Mouse (Mus musculus) WW6 (cell line): ENCODE measurements at regions not wholly inside any gene's neighbourhood (a gene's known extent, or its start where the extent isn't known, plus 50 kb on each side); places are given as distances from the start of the nearest gene placed in this dataset.
"Not testable (repeated sequence)": the region's sequence is repeated elsewhere in the genome, so short reads cannot be mapped to it uniquely, and the experiment has no call there.

ENCODE experiments used
- DNase-seq: peaks from one replicate; pipeline ENCODE4 v3.0.0-alpha.2; 2013; ENCODE audit warnings: low read depth, low spot score

DNA sequence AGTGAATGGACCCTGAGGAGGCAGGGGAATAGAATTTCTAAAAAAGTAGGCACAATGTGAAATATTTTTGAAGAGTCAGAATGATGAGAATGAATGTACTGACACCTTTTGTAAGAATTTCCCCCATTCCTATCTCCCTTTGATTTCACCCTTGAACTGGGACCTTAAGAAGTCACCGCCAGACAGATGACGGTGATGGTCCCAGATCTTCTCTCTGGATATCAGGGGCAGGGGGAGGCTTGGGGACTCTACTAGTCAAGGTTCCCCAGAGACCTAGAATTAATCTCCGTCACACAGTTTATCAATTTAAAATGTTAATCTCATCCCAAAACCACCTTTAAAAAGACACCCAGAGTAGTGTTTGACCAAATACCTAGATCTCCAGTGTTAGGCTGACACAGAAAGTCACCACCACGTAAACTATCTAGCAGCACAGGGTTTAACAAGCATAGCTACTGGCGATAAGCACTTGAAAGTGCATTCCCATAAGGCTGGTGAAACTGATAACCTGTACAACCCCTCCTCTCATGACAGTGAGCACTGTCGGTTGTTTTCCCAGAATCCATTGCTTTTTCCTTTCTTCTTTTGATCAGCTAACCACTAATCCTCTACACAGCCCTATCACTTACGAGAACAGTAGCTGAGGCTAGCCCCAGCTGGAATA lies 163.5 kb upstream of the Cdkn3 start:
- no peak for DNase-seq

DNA sequence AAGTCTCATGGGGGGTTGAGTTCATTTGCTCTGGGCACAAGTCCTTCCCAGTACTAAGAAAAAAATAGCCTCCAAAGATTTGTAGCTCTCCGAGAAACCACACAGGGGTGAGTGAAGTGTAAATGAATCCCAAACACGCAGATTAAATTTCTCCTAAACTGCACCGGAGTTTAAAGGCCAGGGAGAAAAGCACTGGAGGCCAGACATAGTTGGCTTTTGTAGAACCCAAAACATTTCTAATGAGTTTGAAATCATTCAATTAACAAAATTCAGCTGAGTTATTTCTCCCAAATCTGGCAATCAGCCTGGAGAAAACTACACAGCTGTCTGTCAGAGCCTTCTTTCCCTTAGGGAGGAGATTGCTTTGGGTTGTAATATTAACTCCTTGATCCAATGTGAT lies 166.2 kb upstream of the Cdkn3 start:
- no peak for DNase-seq

DNA sequence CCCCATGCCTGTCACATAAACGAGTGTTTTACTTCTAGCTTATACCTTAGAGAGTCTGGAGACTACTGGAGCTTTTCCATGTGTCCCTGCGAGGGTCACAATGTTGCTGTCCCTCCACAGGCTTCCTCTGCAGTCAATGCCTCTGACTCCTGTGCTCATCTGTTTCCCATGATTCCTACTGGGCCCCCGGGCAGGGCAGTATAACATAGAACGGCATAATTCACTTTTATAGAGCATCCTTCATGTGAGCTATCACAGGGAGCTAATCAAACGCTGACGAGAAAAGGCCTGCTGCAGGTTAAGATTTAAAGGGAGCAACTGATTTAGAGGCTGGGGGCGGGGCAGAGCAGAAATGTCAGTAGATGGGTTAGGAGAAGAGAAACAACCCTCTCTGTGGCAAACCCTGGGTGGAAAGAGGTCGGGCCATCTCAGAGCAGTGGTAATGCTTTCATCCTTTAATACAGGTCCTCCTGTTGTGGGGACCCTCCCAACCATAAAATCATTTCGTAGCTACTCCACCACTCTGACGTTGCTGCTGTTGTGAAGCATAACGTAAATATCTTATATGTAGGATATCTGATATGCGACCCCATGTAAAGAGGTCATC lies 168.5 kb upstream of the Cdkn3 start:
- no peak for DNase-seq

DNA sequence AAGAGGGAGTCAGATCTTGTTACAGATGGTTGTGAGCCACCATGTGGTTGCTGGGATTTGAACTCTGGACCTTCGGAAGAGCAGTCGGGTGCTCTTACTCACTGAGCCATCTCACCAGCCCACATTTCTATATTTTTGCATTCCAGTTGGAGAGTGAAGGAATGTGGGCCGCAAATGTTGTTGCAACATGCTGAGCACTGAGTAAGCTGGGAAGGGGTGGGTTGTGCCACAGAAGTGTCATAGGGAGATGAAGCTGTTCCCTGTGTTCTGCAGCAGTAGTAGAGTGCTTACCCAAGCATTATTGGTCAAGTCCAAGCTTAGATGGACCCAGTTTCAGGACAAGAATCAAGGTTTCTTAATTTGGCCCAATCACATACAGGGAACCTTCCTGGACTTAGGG lies 169.1 kb upstream of the Cdkn3 start:
- no peak for DNase-seq

DNA sequence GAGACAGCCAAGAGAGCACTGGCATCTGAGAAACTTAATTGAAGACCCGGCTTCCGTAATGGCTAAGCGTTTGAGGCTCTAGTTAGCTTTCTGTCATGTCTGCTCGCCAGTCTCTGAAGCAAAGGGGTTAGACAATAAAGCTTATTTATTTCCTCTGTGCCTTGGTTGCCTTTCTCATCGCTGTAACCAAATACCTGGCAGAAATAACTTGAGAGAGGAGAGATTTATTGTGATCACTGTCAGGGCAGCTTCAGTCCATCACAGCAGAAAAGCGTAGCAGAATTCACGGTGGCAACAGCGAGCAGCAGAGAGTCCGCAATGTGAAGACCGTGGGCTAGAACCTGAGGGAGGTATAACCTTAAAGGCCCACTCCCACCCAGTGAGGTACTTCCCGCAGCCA lies 174.2 kb upstream of the Cdkn3 start:
- DNase-seq = no peak

DNA sequence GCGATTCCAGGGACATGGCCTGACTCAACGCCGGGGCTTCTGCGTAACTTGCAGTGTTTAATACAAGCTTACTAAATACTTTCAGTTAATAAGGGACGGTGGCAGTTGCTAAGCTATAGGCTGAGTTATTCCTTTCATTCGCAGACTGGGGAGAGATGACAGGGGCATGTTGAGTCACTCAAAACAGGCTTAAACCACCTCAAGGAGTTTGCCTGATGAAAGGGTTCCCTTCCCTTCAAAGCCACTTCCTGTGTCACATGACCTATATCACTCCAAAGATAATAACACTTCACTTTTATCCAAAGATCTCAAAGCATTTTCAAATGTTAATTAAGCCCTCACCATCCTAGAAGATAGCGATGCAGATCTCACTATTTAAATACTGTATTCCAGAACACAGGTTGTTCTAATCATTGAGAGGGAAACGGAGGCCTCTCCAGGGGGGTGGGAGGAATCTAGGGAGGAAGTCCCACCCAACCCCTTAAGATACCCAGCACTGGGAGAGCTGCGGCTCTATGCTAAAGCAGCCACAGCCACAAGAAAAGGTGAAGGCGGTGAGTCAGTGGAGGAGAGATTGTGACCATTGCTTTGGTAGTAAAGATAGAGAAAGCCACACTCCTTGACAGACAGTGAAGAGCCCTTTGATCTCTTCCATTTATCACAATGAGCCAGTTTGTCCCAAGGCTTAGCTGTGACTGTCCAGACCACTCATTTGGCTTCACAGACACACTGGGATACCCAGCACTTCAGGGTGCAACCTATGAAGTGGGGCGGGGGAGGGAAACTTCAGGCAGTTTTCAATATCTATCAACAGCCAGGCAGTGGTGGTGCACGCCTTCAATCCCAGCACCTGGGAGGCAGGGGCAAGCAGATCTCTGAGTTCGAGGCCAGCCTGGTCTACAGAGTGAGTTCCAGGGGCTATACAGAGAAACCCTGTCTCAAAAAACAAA lies 182.0 kb upstream of the Cdkn3 start:
- DNase-seq = no peak

DNA sequence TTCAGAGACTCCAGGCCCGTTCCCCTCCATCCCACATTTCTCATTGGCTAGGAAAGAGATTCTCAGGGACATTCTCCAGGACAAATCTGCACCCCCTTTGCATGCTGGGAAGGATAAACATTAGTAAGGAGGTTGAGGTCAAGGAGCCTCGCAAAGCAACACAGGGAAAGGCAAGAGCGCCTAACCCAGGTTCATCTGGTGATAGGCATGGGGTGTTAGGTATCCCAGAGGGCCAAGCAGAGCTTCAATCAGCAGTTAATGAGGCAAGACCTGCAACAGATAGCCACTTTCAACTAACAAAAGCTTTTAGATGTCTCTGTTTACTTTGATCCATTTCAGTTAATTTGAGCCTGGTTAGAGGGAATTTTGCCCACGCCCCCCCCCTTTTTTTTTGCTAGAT lies 184.5 kb upstream of the Cdkn3 start:
- DNase-seq = no peak

DNA sequence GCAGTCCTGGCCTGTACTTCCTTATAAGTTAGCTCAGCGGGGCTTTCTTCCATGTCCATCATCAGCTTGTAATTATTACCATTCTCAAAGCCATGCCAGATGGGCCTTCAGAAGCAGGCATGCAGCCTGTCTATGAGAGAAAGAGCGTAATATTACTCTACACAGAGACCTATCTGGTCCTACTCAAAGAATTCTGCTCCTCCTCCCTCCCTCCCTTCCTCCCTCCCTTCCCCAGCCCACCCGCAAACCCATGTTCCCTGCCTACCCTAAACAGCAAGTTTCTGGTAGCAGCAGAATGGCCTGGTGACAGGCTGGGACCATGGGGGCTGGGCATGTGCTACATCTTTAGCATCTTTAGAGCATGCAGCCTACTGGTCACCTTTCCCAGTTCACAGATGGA lies 184.9 kb upstream of the Cdkn3 start:
- DNase-seq = no peak

DNA sequence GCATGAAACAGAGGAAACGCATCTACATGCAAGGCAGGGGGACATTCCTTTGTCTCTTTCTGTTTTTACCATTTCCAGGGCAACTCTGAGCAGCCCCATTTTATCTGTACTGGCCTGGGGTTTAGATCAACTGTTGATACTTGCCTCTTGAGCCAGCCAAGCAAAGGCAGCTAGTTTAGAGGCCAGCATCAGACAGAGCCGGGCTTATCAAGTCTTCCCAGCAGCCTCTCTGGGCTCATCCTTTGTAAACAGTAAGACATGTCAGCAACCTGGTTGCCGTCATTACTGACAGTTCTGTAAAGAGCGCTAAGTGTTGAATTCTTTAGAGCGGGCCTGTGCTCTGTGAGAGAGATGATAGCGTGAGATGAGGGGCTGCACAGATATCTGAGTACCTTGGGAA lies 182.9 kb upstream of the Bmp4 start:
- no peak for DNase-seq

DNA sequence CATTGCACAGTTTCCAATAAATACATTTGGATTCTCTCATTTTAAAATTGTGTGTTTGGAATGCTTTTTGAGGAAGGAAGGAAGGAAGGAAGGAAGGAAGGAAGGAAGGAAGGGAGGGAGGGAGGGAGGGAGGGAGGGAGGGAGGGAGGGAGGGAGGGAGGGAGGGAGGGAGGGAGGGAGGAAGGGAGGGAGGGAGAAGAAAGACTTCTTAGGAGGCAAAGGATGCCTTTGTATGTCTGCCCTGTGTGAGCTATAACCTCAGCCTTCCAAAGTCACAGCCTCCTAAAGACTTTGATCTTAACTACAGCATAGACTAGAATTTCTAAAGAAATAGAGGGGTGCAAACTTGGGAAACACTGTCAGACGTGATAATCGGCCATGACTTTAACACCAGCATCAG lies 182.5 kb upstream of the Bmp4 start:
- DNase-seq = not testable (repeated sequence)

DNA sequence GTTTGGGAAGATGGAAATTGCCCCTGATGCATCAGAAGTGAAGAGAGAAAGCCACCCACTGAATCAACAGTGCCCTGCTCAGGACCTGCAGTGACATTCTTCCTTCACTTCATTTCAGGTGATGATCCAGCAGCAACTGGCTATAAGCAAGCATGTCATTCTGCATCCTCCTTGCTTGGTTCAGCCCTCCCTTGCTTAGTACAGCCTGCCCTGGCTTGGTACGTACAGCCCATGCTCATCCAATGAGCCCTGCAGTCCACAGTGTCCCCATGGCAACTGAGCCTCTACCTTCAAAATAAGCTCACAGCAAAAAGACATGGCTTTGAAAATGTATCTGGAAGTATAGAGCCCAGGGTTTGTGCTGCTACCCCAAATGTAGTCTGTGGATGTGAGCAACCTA lies 181.4 kb upstream of the Bmp4 start:
- DNase-seq = no peak

DNA sequence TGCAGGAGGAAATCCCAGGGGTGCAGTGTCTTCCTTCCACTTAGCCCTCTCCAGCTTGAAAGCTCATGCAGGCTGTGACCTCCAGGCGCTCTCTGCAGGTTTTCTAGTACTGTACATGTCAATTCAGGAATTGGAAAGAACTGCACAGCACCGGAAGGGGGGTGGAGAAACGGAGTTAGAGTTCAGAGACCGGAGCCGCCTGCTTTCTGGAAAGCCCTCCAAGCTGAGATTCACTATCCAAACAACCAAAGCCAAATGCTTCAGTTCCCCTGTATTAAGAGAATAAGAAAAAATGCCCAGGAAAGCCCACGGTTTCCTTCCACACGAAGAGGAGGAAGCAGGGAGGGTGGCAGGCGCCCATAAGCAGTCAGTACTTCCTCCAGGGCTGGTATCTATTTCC lies 178.8 kb upstream of the Bmp4 start:
- no peak for DNase-seq

DNA sequence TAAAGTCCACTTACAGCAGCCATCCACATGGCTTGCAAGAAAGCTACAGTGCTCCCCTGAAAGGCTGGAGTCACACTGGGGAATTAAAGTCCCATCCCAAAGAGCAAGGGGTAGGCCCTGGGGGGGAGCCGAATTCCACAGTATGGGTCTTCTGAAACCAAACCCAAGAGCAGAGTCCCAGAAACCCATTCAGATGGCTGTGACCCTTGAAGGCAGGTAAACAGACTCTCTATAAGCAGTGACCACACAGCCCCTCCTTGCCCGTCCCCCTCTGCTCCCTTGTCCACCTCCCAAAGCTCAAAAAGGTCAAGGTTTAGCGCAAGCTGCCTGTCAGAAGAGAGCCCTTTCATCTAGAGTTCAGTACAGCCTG lies 176.9 kb upstream of the Bmp4 start:
- no peak for DNase-seq

DNA sequence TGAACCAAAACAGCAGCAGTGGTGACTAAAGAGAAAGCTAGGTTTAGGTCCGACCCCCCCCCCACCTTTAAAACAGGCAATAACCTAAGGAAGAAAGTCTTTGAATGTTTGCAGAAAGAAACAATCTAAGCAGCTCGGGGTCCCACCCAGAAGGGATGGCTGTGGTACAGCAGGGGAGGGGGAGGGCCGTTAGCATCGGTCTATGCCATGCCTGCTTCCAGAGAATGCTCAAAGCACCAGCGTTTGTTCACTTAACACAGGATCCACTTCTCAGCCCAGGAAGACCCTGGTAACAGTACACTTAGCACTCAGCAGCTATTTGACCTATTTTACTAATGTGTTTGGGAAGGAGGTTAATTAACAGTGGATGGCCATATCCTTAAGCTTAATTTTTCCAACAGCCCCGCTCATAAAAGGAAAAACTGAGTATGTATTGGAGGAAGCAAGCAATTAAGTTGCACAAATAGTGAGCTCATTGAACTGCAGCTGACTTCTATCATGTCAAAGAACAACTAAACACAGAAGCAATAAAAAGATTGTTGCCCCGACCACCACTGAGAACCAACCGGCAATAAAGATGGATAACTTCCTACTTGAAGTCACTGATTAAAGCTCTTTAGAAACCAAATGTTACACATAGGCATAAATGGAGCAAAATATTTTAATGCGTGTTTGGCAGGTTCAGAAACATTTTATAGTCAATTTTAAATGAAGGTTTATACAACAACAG lies 176.4 kb upstream of the Bmp4 start:
- DNase-seq = no peak

DNA sequence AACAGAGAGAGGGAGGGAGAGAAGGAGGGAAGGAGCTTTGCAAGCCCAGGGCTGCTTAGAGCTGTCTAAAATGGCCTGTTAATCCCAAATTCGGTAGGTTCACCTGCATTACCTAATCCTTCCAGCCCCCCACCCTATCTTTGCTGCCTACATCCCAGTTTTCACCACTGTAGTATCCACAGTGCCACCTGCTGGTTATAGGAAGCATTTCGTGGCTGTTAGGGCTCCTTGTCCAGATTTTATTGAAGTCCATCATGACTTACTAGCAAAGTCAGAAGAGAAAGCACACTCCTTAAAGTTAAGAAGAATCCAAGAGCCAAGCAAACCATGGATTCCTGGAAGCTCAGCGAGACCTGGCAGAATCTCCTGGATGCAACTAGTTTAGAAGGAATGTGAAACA lies 174.5 kb upstream of the Bmp4 start:
- DNase-seq = peak; percentile 18

DNA sequence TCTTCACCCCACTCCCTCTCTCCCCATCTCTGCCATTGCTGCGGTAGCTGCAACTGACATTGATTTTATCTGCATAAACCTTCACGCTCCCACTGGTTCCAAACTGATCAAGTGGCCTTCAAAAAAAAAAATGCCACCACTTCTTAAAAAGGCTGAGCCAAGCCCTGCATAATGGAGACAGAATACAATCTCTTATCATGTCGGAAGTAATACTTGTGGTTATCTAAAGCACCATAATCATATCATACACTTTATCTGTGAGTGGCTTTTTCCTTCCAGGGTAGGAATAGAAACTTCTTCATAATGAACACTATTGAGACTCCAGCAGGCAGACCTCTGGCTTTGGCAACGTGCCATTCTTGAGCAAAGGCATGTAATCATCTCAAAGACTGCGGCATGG lies 171.5 kb upstream of the Bmp4 start:
- DNase-seq = no peak

DNA sequence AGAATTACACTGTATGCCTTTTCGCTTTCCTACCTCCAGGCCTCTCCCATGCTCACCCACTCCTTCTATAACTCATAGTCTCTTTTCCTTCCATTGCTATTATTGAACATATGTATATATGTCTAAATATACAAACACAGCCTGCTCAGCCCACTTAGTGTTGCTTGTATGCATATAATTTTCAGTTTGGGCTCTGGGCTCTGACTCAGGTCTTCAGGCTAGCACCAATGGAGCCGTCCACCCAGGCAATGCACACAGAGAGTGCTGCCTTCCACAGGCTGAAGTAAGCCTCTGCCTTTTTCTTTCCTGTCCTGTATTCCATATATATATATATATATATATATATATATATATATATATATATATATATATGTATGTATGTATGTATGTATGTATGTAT lies 162.8 kb upstream of the Bmp4 start:
- no peak for DNase-seq

DNA sequence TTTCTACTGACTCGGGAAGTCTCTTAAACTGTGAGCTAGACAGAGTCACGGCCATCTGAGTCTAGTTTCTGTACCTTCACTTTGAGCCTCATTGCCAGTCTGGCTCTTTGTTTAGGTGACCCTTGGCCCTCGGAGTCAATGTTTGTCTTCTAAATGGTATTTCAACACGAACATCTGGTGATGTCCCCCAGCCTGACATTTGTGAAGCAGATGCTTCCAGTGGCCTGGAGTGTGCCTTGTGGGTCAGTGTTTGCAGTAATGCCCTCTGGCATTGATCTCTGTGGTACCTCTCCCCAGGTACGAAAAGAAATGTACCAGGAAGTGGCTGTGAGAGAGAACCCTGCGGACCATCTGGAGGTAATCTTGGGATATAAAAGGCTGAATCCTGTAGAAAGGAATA lies 155.7 kb upstream of the Bmp4 start:
- DNase-seq = no peak

DNA sequence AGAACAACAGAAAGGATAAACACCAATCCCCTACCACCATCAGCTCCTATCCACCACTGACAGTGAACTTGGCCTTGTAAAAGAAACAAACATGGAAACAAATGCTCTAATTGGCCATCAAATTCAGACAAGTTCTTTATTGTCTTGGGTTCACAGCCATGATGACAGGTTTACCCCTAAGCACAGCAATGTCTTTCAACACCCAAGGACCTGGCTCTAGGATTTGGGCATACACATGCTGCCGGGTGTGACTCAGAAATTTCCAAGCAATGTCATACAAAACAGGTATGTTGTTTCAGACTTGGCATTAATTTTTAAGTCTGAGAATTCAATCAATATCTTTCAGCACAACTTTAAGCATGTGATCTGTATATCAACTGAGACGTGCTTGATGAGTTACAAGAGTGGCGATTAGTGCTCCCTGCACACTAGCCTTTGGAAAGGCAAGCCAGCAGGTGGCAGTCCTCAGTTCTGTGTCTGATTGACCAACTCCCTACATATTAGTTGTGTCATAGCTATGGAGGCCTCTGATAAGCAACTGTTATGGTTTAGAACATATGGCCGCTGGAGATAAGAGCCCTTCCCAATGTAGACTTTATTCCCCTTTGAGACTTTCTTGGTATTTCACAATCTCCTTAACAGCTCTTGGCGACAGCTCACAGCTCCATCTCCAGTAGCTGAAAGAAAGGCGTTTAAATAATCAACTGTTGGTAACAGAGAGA lies 149.2 kb upstream of the Bmp4 start:
- DNase-seq = no peak

DNA sequence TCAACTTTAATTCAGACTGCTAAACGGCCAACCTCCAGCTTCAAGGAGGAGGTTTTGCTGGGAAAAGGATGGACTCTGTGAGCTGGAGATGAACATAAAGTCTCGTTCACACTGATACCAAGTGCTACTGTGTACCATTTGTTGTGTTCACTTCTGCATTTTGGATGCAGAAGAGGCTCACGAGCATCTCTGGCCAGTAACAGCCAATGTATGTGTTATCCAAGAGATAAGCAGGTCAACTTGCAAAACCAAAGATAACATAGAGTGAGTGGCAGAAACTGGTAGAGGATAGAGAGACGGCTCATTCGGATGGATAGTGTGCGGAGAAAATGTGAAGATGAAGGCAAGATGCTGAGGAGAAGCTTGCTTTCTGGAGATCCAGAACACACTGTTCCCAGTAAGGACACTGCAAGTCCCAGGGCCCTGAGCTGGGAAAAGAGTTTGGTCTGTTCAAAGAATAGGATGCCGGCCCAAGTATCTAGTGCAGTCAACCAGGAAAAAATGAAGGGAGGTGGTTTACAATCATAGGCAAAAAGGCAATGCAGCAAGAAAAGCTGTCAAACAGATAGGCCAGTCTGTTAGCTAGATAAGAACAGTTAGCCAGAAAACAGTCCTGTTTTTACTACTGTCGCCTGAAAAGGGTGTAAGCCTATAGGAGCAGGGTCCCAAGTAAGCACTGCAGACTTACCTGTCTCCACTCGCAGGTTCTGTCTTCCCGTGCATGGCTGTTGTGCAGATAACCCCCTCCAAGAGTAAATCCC lies 145.7 kb upstream of the Bmp4 start:
- DNase-seq = no peak

DNA sequence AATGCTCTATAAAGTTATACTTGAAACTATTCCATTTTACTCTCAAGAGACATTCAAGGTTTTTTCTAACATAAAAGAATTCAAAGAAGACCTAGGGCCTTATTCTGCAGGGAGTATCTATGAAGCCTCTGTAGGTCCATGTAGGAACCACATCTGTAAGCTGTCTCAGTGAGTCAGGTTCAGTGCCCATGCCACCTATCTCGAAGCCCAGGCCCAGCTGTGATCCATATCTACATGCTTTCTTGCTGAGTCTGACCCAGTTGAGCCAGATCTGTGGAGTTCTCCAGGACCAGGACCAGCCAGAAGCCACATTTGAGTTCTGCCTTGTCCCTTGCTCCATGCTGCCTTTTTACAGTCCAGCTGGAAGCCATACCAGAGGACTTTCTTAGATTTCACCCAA lies 142.2 kb upstream of the Bmp4 start:
- no peak for DNase-seq
